Mouse (Mus musculus): ENCODE results near the gene Gm47283. TPM values are rescaled to one million over a fixed set of nuclear protein-coding genes. Genes with fewer than 3 reads are reported as not detected.
"Not testable (repeated sequence)": the region's sequence is repeated elsewhere in the genome, so short reads cannot be mapped to it uniquely, and the experiment has no call there.

The Gm47283 gene
- polyA plus RNA-seq, 1 experiment from 2014 or later = not detected

DNA sequence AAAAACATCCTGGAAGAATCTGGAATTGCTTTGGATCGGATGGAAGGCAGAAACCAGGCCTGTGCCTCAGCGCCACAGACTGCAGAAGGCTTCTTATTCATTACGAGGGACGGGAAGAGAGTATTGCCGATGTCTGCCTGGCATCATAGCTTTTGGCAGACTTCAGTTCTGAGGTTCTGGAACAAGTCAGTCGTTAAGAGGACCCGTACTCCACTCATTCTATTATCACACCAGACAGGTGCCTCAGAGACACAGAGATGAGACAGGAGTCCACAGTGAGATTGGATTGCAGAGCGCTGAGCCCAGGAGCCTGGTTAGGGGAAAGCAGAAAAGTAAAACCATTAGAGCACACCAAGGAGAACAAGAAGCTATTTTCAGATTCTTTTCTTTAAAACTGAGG, 54.5 kb downstream of the Gm47283 start, which contains the start of gene Gm21748:
Gene Gm21748, minus strand, starts transcription at position 101 of the 400 bp plus-strand sequence.
- H3K27me3 ChIP-seq (ENCODE audit: control insufficient read depth, insufficient read depth, low read length); H3K9me3 ChIP-seq (ENCODE audit: control insufficient read depth, low read length); H3K27ac ChIP-seq (ENCODE audit: low read depth, low read length); H3K4me2 ChIP-seq (ENCODE audit: low read depth, low read length); H3K36me3 ChIP-seq (ENCODE audit: control insufficient read depth, insufficient read depth, low read length); H3K4me1 ChIP-seq (ENCODE audit: control insufficient read depth, insufficient read depth, low read length); H3K9ac ChIP-seq (replicated peaks; ENCODE audit: low read depth, low read length); H3K4me3 ChIP-seq (ENCODE audit: low read depth, low read length); ATAC-seq (ENCODE audit: low read depth): not testable (repeated sequence)
- WGBS = no CpG with 5 or more reads among the region's 8 CpGs

Other genes with a start within 250 kb of the Gm47283 start
- not detected in 2 replicates for gene Gm21860, start 29.9 kb upstream of the Gm47283 start, polyA plus RNA-seq (2014; fragmentation: Nextera tagmentation; extraction: Ambion mirVana)
- gene Gm21748, start 54.4 kb downstream of the Gm47283 start, polyA plus RNA-seq (2014; fragmentation: Nextera tagmentation; extraction: Ambion mirVana) = not detected in 2 replicates

Measured in neural tube, embryonic 14.5 days (tissue).